Mouse (Mus musculus): ENCODE results near the gene Cmtr2.

DNA sequence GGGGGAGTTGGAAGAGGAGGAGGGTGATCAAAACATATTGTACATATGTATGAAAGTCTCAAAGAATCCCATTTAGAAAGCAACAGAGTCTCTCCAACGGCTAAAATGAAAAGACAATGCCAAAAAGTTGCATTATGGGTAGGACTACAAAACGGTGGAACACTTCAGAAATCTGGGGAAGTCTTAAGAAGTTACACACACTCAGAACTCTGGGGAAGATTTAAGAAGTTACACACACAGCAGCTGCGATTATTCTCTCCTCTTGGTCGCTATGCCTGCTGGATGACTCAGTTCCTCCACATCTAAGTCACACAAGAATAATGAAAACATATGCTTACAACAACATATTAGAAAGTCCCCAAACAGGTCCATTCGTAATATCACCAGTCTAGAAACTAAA is 788 bp downstream of the Cmtr2 start:
- TF ChIP-seq CTCF (IDR thresholded peaks at IDR 0.05; ENCODE audit: borderline replicate concordance, insufficient read depth, low read depth, low read length) (no peak), POLR2A (IDR thresholded peaks at IDR 0.05; ENCODE audit: borderline replicate concordance, insufficient read depth, low read length) (no peak)

Data from cerebellum, adult 2 months (tissue).